ENCODE assay signal across 12 mouse cellular contexts in genomic region chr1:89688914-89689313, GRCm38 (mm10).
DNase-seq lines count a peak whose midpoint lies in the region; ATAC-seq and TF ChIP-seq lines count a peak whose summit lies in the region.
"Had no signal": no experiment of that assay in that cellular context is flagged by ENCODE, and none has a peak within 500 bp of the region (broad histone marks: within the 10 kb centered on the region; RNA-seq: fewer than 3 reads in every experiment).

No protein-coding gene starts in this region.

- no peak for TF ChIP-seq POLR2A in kidney, adult 2 months (IDR thresholded peaks at IDR 0.05; ENCODE audit: low read depth, low read length)

- H3K9me3 ChIP-seq in hindbrain, embryonic 13.5 days: no peaks in the 10 kb centered on the region
- H3K9me3 ChIP-seq in neural tube, embryonic 15.5 days (replicated peaks): no peaks in the 10 kb centered on the region
- H3K9me3 ChIP-seq in intestine, embryonic 16.5 days (ENCODE audit: control insufficient read depth, low read length): no peaks in the 10 kb centered on the region
- H3K9me3 ChIP-seq: forebrain, embryonic 10.5 days; heart, embryonic 13.5 days; limb, embryonic 15.5 days had no signal

- peak; percentile 25 for DNase-seq in kidney, postnatal 10 days
- DNase-seq in kidney, adult 2 months: no peak
- DNase-seq in adrenal gland, adult 2 months: peak; percentile 80
- no peak for DNase-seq in gastrocnemius, postnatal 25 days
- DNase-seq: lung, postnatal 4 days; spleen, adult 18-20 months had no signal

- no peaks in the 10 kb centered on the region for H3K4me1 ChIP-seq in kidney, adult 2 months (ENCODE audit: control insufficient read depth, insufficient read depth, low read length)
- H3K4me1 ChIP-seq in hindbrain, embryonic 13.5 days (replicated peaks): peaks cover 46% of the 10 kb centered on the region
- peaks cover 32% of the 10 kb centered on the region for H3K4me1 ChIP-seq in neural tube, embryonic 15.5 days
- H3K4me1 ChIP-seq in intestine, embryonic 16.5 days (ENCODE audit: control insufficient read depth, insufficient read depth, low read length): no peaks in the 10 kb centered on the region

- H3K27ac ChIP-seq in kidney, adult 2 months (ENCODE audit: insufficient read depth, low read depth, low read length): no peak overlapping the region
- H3K27ac ChIP-seq in hindbrain, embryonic 13.5 days: peak overlapping the region; percentile 66
- peak overlapping the region; percentile 56; the same call in 1 of the 2 replicates for H3K27ac ChIP-seq in neural tube, embryonic 15.5 days (replicated peaks)
- no peak overlapping the region for H3K27ac ChIP-seq in intestine, embryonic 16.5 days (ENCODE audit: low read length)
- H3K27ac ChIP-seq: forebrain, embryonic 10.5 days; heart, embryonic 13.5 days; limb, embryonic 15.5 days had no signal

- TF ChIP-seq CTCF in kidney, adult 2 months (conservative IDR thresholded peaks at IDR 0.05; ENCODE audit: insufficient read depth, insufficient read length, low read depth, low read length): no peak

- no peaks in the 10 kb centered on the region for H3K27me3 ChIP-seq in kidney, adult 2 months (replicated peaks; ENCODE audit: control insufficient read depth, insufficient read depth, low read length)
- peaks cover 15% of the 10 kb centered on the region for H3K27me3 ChIP-seq in hindbrain, embryonic 13.5 days
- no peaks in the 10 kb centered on the region for H3K27me3 ChIP-seq in neural tube, embryonic 15.5 days (replicated peaks)
- no peaks in the 10 kb centered on the region for H3K27me3 ChIP-seq in intestine, embryonic 16.5 days (replicated peaks; ENCODE audit: control insufficient read depth, insufficient read depth, low read length)
- H3K27me3 ChIP-seq: heart, embryonic 13.5 days; limb, embryonic 15.5 days had no signal

- H3K36me3 ChIP-seq in kidney, adult 2 months (ENCODE audit: control insufficient read depth, insufficient read depth, low read length): no peaks in the 10 kb centered on the region
- peaks cover 40% of the 10 kb centered on the region for H3K36me3 ChIP-seq in hindbrain, embryonic 13.5 days
- H3K36me3 ChIP-seq in neural tube, embryonic 15.5 days: peaks cover 20% of the 10 kb centered on the region
- H3K36me3 ChIP-seq in intestine, embryonic 16.5 days (ENCODE audit: control insufficient read depth, insufficient read depth, low read length): no peaks in the 10 kb centered on the region

- no peak overlapping the region for H3K4me2 ChIP-seq in hindbrain, embryonic 13.5 days
- H3K4me2 ChIP-seq in neural tube, embryonic 15.5 days: no peak overlapping the region
- no peak overlapping the region for H3K4me2 ChIP-seq in intestine, embryonic 16.5 days (ENCODE audit: low read depth, low read length)
- H3K4me2 ChIP-seq: heart, embryonic 13.5 days; limb, embryonic 15.5 days had no signal

- 67% methylated on average over 10 of the region's 10 CpGs for WGBS in kidney, adult 2 months
- 29% methylated on average over 10 of the region's 10 CpGs for WGBS in hindbrain, embryonic 13.5 days
- 37% methylated on average over 10 of the region's 10 CpGs for WGBS in neural tube, embryonic 15.5 days
- 75% methylated on average over 10 of the region's 10 CpGs for WGBS in intestine, embryonic 16.5 days

- peak; percentile 43 for ATAC-seq in hindbrain, embryonic 13.5 days (ENCODE audit: low FRiP score)
- peak; percentile 22 for ATAC-seq in neural tube, embryonic 15.5 days (ENCODE audit: low FRiP score)
- no peak for ATAC-seq in intestine, embryonic 16.5 days

- H3K4me3 ChIP-seq in kidney, adult 2 months (ENCODE audit: insufficient read depth, low read depth, low read length): no peak overlapping the region
- no peak overlapping the region for H3K4me3 ChIP-seq in hindbrain, embryonic 13.5 days
- no peak overlapping the region for H3K4me3 ChIP-seq in neural tube, embryonic 15.5 days (replicated peaks)
- no peak overlapping the region for H3K4me3 ChIP-seq in intestine, embryonic 16.5 days (ENCODE audit: low read length)
- H3K4me3 ChIP-seq: forebrain, embryonic 10.5 days; heart, embryonic 13.5 days; limb, embryonic 15.5 days had no signal

- H3K9ac ChIP-seq in hindbrain, embryonic 13.5 days: no peak overlapping the region
- H3K9ac ChIP-seq in neural tube, embryonic 15.5 days (replicated peaks): no peak overlapping the region
- H3K9ac ChIP-seq in intestine, embryonic 16.5 days (ENCODE audit: low read depth, low read length): no peak overlapping the region
- H3K9ac ChIP-seq: heart, embryonic 13.5 days; limb, embryonic 15.5 days had no signal

Comparison
In these comparisons a context has a peak if more than half of its experiments do, and no peak if none do; other contexts are left out.
1. DNase-seq: peak in kidney, postnatal 10 days (single experiment) and adrenal gland, adult 2 months (single experiment); none in kidney, adult 2 months (single experiment) and gastrocnemius, postnatal 25 days (single experiment).
2. H3K27ac ChIP-seq: peak in hindbrain, embryonic 13.5 days (single experiment) and neural tube, embryonic 15.5 days (single experiment); none in kidney, adult 2 months (single experiment) and intestine, embryonic 16.5 days (single experiment).